Mouse (Mus musculus): ENCODE measurements around the gene Sox15.

The Sox15 gene

DNA sequence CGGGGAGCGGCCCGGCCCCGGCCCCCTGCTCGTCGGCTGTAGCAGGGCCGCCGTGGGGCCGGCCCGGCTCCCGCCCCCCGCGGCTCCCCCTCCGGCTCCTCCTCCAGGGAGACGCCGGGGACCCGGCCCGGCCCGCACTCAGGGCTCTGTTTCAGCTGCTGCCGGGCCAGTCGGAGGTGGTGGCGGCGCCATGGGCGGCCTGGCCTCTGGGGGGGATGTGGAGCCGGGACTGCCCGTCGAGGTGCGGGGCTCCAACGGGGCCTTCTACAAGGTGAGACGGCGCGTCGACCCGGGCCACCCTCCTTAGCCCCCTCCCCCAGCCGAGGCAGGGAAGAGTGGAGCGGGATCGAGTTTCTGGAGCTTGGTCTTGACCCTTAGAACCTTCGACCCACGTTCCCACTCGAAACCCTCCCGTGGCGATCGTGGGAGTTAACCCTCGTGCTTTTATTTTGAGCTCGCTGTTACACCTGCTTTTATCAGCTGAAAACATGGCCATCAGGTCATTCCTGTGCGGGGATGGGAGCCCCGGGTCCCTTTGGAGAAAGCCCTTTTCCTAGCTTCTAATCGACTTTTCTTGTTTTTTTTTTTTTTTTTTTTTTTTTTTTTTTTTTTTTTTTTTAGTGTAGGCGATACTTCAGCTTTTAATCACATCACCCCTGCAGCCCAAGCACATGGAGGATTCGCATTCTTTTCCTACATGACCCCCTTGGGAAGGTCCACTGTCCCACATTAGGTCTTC lies 21.8 kb upstream of the Sox15 start:
- DNase-seq (ENCODE audit: low spot score in 2 of 2): no peak

DNA sequence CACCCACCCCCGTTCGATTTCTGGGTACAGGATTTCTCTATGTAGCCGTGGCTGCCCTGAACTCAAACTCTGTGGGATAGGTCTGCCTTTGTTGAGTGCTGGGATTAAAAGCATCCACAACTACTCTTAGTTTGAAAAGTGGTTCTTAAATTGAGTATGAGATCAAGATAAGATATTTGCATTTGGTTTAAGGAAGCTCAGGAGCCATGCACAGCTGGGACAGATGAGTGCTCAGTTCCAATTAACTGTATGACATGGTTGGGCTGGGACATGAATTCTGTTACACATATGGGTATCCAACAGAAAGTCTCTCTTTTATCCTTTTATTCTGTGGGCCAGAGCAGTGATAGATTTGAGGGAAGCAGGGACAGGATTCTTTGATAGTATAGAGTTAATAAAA lies 19.6 kb upstream of the Sox15 start:
- DNase-seq (ENCODE audit: low spot score in 2 of 2): no peak

DNA sequence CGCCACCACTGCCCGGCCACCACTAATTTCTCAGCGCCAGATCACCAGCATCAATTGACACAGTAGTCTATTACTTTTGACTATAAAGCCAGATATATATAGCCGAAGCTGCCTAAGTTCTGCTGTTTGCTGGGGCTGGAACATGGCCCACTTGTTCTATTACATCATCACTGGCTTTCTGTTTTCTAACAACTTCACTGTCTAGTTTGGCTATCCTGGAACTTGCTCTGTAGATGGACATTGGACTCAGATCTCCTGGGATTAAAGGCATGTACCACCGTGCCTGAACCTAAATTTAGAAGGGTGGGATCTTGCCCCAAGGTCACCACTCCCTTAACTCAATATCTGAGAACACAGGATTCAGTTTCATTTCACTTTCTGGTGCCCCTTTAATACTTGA lies 9.3 kb upstream of the Sox15 start:
- no peak for DNase-seq (ENCODE audit: low spot score in 2 of 2)

DNA sequence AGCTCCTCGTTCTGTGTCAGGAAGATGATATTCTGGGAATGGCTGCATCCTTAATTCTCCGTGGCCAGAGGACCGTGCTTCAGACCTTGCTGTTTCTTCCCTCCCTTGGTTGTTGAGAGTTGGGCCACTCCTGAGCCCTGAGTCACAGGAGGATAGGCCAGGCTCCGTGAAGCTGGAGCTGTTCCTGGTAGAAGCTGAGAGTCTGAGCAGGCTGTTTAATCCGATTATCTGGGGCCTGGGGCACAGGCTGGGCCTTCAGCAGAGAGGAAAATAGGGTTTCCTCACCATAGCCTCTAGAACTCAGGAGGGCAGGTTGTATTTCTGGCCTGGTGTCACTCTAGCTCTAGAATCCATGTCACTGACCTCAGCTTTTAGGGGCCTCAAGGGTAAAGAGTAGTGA lies 1.7 kb upstream of the Sox15 start:
- DNase-seq (ENCODE audit: low spot score in 2 of 2): no peak

DNA sequence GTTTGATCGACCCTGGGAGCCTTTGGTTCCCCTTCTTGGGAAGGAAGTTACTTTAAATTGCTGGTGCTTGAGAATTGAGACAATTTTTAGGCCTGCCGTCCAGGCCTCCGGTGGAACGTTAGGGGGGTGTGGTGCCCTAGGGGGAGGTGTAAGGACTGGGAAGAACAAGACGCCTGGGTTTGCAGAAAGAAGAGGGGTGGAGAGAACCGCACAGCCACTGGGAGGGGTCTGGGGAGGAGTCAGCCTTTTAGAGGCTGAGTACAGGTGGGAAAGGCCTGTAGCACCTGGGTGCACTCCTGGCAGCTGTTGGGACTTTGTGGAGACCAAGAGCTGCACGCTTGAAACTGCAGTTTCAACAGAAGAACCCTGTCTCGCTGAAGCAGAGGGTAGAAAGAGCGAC lies 354 bp upstream of the Sox15 start:
- DNase-seq (ENCODE audit: low spot score in 2 of 2): peak in 1 of 2 experiments; percentile 54

DNA sequence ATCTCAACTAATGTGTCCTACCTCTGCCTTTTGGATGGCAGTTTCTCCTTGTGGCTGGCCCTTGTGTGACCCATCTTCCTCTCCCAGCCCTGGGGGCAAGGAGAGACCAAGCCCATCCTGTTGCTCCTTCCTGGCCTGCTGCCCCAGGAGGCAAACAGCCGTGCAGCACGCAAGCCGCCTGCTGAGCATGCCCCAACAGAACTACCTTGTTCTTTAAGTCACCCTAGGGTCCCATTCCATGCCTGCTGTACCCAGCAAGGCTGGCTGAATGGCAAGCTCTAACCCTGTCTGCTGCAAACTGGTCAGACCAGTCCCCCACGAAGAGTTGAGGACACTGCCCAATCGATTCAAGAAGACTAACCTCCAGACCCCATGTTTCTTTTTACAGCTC lies 946 bp downstream of the Sox15 start:
- DNase-seq (ENCODE audit: low spot score in 2 of 2): peak; percentile 56 to 67

DNA sequence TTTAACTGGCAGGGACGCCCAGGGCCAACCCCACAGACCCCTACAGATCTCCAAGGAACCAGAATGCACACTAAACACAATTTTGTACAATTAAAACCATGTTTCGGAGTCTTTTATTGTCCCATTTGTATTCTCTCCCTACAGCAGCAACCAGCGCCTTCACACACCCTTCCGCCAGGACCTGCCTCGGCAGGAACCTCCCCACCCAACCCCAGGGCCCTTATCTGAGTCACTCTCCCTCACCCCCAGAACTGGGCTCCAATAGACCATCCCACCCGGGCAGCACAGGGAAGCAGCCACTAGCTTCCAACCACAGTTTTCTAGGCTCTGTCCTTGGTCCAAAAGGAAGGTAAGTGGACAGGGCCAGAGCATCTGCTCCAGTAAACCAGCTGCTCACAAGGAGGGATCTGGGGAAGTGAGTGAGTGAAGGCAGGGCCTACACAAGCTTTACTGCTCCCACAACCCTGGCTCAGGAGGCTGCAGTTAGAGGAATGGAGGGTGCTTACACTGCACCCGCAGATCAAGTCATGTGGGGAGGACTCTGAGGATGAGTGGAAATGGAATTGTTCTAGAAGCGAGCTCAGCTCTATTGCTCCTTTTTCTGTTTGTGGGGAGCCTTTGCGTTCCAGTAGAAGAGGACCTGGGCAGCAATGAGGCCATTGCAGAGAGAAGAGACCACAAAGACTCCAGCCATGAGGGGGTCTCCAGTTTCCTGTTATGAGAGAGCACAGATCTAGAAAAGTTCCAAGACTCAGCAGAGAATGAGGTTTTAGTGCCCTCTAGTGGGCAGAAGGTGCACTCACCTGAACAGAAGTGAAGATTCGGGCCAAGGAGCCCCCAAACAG lies 1.7 kb downstream of the Sox15 start:
- peak in 1 of 2 experiments; percentile 62 for DNase-seq (ENCODE audit: low spot score in 2 of 2)

DNA sequence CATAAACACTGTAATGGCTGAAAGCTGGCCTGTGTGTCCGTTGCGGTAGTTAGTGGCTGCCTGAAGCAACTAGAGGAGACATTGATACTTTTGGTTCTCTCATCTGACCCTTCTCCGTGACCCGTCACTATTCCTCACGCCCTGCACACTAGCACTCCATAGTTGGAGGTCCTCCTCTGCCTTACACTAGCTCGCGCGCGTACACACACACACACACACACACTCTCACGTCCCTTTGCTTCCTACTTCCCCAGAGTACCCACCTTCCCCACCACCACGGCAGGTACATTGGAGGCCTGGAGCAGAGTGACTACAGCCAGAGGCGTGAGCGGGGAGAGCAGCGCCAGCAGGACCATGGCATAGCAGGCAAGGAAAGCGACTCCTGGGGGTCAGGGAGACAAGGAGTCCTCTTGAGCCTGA lies 2.4 kb downstream of the Sox15 start:
- DNase-seq (ENCODE audit: low spot score in 2 of 2): no peak

DNA sequence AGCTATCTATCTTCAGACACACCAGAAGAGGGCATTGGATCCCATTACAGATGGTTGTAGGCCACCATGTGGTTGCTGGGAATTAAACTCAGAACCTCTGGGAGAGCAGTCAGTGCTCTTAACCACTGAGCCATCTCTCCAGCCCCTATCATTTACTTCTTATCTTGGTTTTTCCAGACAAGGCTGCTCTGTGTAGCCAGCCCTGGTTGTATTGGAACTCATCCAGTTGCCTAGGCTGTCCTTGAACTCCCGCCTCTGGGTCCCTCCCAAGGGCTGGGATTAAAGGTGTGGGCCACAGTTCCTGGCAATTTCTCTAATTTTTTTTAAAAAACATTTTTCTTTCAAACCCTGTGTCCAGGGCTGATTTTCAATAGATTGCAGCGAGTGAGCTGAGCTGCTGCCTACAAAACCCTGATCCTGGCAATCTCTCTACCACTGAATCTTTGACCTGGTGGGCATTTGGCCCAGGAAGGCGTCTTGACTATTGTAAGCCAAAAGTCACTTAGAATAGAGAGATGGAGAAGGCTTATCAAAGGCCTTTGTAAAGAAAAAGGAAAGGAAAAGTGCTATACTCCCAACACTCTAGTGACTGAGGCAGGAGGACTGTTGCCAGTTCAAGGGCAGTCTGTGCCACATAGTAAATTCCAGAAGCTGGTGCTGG lies 6.2 kb downstream of the Sox15 start:
- no peak for DNase-seq (ENCODE audit: low spot score in 2 of 2)

DNA sequence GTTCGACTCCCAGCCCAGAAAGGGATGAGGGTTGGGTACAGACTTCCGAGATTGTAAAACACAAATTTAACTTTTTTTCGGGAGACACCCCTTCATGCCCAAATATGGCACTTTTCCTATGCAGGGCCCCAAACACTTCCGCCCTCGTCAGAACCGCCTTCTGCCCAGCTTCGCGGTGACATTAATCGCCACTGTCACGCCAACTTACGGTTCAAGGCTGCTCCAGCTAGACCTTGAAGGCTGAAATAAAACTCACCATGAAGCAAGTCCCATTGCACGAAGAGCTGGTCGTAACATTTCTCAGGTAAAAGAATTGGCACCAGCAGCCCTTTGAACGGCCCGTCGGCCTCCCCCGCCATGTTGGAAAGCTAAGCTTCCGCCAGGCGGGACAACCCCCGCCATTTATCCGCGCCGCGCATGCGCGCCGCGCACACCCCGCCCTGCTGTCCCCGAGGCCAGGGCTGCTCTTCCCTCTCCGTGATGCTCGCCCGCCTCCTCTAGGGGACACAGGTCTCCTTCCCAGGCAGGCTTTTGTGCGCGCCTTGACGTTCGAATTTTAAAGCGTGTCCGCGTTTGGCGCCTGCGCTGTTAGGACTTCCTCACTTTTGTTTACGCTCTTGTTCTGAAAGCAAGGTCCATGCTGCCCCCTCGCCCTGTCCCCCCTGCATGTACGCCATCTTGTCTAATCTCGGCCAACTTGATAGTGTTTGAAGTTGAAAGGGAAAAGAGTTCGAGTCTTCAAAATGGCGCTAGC lies 7.3 kb downstream of the Sox15 start, which contains the start of gene Mpdu1:
Gene Mpdu1 (minus strand): TSS at position 430 of the 754 bp plus-strand sequence.
- DNase-seq (ENCODE audit: low spot score in 2 of 2): peak; percentile 89 to 93

DNA sequence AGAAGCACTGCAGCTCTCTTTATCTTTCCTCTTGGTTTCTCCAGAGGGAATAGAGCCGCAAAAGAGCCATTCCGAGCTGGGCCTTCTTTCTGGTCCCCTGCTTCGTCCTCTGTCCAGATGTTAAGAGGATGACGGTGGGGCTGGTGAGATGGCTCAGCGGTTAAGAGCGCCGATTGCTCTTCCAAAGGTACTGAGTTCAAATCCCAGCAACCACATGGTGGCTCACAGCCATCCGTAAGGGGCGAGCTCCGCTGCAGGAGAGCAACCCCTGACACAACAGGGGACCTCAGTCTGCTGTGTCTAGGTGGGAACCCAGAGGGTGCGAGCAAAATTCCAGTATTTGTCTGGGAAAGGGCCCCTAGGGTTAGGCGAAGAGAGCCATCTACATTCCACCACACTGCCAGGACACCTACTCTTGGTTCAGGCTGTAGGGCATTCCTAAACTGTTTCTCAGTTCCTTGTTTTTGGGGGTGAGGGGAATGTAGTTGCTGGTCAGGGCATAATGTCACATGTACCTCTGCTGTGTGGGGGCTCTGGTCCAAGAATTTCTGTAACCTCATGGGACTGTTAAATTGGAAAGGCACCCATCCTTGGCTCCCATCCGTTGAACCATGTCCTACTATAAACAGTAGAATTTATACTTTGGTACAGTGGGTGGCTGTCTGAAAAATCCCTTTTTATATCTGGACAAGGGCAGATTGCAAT lies 8.0 kb downstream of the Sox15 start:
- DNase-seq (ENCODE audit: low spot score in 2 of 2): no peak

DNA sequence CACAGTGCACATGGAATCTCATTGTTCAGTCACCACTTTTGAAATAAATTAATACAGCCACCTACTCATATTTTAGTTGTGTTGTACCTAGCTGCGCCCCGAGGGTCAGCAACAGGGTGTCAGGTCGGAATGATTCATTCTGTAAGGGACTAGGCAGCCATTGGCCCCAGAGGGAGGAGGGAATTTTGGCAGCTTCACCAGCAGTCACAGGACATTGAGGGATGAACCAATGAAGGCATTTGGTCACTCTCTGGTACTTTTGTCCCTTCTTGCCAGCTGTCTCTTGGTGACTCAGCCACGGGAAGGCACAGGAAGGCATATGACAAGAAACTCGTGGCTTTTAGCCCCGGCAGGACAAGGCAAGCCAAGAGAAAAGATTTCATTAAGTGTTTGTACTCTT lies 8.7 kb downstream of the Sox15 start:
- no peak for DNase-seq (ENCODE audit: low spot score in 2 of 2)

DNA sequence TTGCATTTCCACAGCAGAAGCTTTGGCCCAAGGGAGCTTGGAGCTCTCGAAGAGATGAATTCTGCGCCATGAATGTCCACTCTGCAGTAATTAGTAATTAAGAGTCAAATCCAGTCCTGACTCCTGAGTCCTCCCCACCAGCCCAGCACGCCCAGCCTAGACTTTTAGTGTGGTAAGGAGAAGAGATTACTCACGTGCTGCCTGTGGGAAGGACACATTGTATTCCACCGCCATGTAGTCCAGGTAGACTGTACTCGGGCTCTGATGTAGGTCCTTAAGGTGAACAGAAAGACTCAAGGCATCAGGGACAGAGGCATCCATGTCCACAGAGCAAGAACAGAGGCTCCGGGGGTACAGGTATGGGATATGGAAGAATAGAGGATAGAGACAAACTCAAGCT lies 9.7 kb downstream of the Sox15 start:
- no peak for DNase-seq (ENCODE audit: low spot score in 2 of 2)

DNA sequence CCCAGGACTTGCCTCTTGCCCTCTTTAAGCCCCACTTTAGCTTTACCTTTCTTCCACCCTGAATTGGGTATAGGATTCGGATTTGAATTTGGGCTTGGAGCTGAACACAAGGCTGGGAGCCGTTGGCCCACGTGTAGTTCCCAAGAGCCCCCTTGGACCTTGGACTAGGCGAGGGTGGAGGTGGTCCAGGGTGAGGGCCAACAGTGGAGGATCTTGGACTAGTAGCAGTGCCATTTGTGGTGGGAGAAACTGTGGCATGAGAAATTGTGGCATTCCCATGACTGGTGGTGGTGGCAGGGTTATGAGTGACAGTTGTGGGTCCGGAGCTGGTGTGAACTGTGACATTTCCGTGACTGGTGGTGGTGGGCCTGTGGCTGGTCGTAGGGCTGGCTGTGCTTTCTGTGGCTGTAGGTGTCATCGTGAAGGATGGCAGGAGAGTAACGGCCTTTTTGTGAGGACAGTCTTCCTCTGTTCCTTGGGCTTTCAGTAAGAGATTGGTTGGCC lies 10.4 kb downstream of the Sox15 start:
- DNase-seq (ENCODE audit: low spot score in 2 of 2): no peak

DNA sequence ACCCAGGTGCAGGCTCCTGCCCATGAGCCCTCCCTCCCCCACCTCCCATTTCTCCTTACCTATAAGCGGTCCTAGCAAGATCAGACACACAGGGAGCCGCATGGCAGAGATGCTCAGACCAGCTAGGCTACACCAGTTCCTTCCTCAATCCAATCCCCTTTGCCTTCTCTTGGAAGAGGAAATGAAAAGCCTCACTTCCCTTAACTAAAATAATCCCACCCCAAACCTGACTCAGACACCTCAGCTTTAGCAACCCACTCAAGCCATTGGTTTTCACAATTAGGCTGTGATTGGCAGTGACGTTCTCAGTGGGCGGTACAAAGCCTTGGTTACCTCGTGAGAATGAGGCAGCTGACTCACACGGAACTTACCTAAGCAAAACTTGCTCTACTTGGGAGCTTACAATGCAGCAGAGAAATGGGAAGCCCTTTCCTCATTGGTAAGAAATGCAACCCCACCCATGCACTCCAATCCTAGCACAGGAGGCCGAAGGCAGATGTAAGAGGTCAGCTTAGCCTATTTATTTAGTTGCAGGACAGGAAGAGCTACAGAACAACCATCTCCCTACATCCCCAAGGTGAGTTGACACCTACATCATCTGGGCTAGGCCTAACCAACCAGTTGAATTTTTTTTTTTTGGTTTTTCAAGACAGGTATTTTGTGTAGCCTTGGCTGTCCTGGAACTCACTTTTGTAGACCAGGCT lies 11.0 kb downstream of the Sox15 start, which contains the start of gene Cd68:
Gene Cd68 (minus strand): TSS at position 193 of the 704 bp plus-strand sequence.
- no peak for DNase-seq (ENCODE audit: low spot score in 2 of 2)

DNA sequence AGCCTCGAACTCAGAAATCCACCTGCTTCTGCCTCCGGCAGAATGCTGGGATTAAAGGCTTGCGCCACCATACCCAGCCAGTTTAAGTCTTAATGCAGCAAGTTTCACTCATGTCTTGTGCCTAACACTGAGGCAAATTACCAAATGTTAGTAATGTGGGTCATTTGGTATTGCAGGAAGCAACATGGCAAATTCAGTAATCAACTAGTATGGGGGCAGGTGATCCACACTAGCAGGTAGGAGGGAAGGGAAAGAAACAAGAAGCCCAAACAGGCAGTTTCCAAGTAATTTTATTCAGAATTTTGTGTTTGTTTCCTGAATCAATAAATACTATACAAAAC lies 11.5 kb downstream of the Sox15 start:
- no peak for DNase-seq (ENCODE audit: low spot score in 2 of 2)

DNA sequence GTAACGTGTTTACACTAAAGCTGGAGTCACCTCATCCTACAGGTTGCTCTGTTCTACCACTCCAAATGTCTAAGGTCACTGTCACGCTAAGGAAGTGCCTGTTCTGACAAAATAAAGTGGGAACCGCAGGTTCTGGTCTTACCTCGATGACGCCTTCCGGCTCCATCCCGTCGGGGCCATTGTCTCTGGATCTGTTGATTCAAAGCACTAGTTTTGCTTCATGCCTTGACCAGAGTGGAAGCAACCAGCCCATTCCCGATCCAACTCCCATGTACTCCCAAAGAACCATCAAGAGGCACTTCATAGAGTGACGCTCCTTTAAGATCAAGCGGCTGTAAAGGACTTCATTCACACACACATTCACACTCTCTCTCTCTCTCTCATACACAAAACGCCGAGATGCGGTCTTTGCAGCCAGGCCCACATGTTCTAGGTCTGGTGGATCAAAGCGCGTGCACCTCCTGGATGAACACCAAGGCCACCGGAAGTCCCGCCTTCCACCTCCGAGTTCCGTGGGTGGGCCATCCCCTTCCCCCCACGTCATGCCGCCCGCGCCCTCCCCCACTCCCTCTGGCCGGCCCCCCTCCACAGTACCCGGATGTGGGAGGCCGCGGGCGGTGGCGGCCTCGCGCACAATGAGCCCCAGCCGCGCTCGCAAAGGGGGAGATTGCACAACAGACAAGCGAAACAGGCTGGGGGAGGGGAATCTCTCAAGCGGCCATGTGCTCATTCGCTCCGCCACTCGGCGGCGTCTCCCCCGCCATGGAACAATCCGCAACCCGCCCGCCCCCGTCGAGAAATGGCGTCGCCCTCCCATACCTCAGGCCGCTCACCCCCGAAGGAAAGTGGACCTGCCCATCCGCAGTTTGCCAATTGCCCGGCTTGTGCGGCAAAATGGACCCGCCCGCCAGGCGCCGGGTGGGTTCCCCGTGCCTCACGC lies 15.9 kb downstream of the Sox15 start:
- peak; percentile 84 to 93 for DNase-seq (ENCODE audit: low spot score in 2 of 2)

DNA sequence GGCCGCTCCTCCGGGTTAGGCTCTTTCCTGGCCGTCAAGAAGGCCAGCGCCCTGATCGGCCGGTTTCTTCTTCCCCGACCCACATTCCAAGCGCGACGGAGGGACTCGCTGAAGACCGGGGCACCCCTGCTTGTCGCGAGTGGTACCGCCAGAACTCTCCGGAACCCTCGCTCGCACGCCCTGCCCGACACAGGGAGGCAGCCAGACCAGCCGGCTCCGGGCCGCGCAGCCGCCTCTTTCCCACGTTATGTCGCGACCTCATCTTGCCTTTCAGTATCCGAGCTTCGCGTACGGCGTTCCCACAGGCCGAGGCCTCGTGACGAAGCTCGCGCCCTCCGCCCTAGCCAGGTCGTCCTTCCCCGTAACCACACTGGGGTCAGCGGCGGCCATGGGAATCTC lies 16.6 kb downstream of the Sox15 start:
- no peak for DNase-seq (ENCODE audit: low spot score in 2 of 2)

DNA sequence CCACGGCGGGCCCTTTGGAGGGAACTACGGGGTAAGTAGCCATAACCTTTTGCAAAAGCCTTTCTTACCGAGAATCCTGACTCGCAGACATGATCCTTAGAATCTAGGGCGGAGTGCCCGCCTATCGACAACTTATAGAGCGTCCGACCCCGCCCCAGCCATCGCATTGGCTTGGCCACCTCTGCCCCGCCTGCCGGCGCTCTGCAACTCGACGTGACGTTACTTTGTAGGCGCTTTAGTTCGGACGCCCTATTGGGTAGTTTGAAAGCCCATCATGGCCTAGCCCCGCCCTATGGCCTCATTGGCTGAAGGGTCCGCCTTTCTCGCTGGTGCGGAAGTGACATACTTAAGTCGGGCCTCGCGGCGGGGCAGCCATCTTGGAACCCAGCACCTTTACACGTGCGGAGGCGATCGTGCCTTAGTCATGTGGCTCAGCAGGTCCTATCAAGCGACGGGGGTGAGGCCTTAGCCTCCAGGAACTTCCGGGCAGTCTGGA lies 17.1 kb downstream of the Sox15 start, which contains the start of gene Eif4a1:
Gene Eif4a1 (minus strand): TSS at position 213 of the 496 bp plus-strand sequence.
- peak; percentile 100 for DNase-seq (ENCODE audit: low spot score in 2 of 2)
